Mouse (Mus musculus): ENCODE measurements around the gene Exoc7. TPM values are rescaled to one million over a fixed set of nuclear protein-coding genes. Genes with fewer than 3 reads are reported as not detected.

The Exoc7 gene
- total and polyA plus RNA-seq, 3 experiments, result 45.4 to 526 (median 49.0) TPM

DNA sequence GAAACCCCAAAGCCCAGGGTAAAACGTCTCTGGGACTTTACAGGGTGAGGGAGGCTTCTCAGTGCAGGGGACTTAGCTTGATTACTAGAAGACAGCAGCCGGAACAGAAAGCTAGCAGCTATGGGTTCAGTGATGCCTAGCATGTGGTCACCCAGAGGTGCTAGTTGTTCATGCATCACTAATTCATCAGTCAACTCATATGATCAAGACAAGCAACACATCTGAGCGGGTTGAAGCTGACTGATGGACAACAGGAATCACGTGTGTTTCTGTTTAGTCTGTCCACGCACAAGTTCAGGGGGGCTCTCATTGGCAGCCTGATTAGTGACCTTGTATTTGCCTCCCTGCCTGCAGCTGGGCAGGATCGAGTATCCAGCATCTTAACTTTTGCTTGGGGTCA is 23.1 kb downstream of the Exoc7 start:
- no peak for DNase-seq (ENCODE audit: low read depth, low spot score)
- TF ChIP-seq POLR2AphosphoS2 (IDR thresholded peaks at IDR 0.05; ENCODE audit: low read length) (0 out of 2 replicates have a peak, but pooled peaks have one; percentile 19), ZC3H11A (IDR thresholded peaks at IDR 0.05; ENCODE audit: low read depth, low read length) (no peak)
- no peaks in the 10 kb centered on the region for H3K27me3 ChIP-seq (ENCODE audit: control insufficient read depth in 1 of 2, insufficient read depth in 2 of 2, low read length in 2 of 2)

DNA sequence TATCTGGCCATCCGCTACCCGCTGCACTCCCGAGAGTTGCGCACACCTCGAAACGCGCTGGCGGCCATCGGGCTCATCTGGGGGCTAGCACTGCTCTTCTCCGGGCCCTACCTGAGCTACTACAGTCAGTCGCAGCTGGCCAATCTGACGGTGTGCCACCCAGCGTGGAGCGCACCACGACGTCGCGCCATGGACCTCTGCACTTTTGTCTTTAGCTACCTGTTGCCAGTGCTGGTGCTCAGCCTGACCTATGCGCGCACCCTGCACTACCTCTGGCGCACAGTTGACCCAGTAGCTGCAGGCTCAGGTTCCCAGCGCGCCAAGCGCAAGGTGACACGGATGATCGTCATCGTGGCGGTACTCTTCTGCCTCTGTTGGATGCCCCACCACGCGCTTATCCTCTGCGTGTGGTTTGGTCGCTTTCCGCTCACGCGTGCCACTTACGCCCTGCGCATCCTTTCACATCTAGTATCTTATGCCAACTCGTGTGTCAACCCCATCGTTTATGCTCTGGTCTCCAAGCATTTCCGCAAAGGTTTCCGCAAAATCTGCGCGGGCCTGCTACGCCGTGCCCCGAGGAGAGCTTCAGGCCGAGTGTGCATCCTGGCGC is 24.0 kb downstream of the Exoc7 start:
- no peaks in the 10 kb centered on the region for H3K36me3 ChIP-seq (ENCODE audit: control insufficient read depth in 1 of 2, insufficient read depth in 2 of 2, low read length in 2 of 2)
- no peaks in the 10 kb centered on the region for H3K9me3 ChIP-seq (replicated peaks; ENCODE audit: insufficient read depth, low read length)
- H3K9ac ChIP-seq (ENCODE audit: control insufficient read depth, low read depth, low read length, poor library complexity, severe bottlenecking), result no peak overlapping the region
- H3K79me2 ChIP-seq (ENCODE audit: control insufficient read depth, insufficient read depth, low read length, poor library complexity), result no peaks in the 10 kb centered on the region
- H3K27ac ChIP-seq (ENCODE audit: control insufficient read depth, low read depth, low read length), result no peak overlapping the region
- no peak for DNase-seq (ENCODE audit: low read depth, low spot score)
- H3K4me1 ChIP-seq (ENCODE audit: control insufficient read depth in 1 of 2, insufficient read depth in 2 of 2, low read length in 2 of 2), result no peaks in the 10 kb centered on the region
- no peaks in the 10 kb centered on the region for H3K27me3 ChIP-seq (ENCODE audit: control insufficient read depth in 1 of 2, insufficient read depth in 2 of 2, low read length in 2 of 2)
- H3K4me3 ChIP-seq (ENCODE audit: control insufficient read depth in 1 of 2, insufficient read depth in 1 of 2, low read depth in 2 of 2, low read length in 2 of 2), result no peak overlapping the region
- no peak for TF ChIP-seq CHD2 (IDR thresholded peaks at IDR 0.05; ENCODE audit: low read length)
- no peak for TF ChIP-seq TCF12 (IDR thresholded peaks at IDR 0.05; ENCODE audit: low read depth, low read length)
- TF ChIP-seq GABPA (IDR thresholded peaks at IDR 0.05; ENCODE audit: low read depth, low read length), result no peak
- TF ChIP-seq NELFE (IDR thresholded peaks at IDR 0.05; ENCODE audit: low read depth, low read length), result no peak
- no peak for TF ChIP-seq EP300 (IDR thresholded peaks at IDR 0.05; ENCODE audit: low read depth in 1 of 2, low read length in 2 of 2)
- TF ChIP-seq MAX (IDR thresholded peaks at IDR 0.05; ENCODE audit: low read length), result no peak

More for the DNA sequence above, 23.1 kb downstream of the Exoc7 start:
- Histone ChIP-seq H3K36me3 (ENCODE audit: control insufficient read depth in 1 of 2, insufficient read depth in 2 of 2, low read length in 2 of 2) (no peaks in the 10 kb centered on the region), H3K79me2 (ENCODE audit: control insufficient read depth, insufficient read depth, low read length, poor library complexity) (no peaks in the 10 kb centered on the region), H3K27ac (ENCODE audit: control insufficient read depth, low read depth, low read length) (no peak overlapping the region), H3K4me3 (ENCODE audit: control insufficient read depth in 1 of 2, insufficient read depth in 1 of 2, low read depth in 2 of 2, low read length in 2 of 2) (no peak overlapping the region), H3K4me1 (ENCODE audit: control insufficient read depth in 1 of 2, insufficient read depth in 2 of 2, low read length in 2 of 2) (no peaks in the 10 kb centered on the region), H3K9me3 (replicated peaks; ENCODE audit: insufficient read depth, low read length) (no peaks in the 10 kb centered on the region), H3K9ac (ENCODE audit: control insufficient read depth, low read depth, low read length, poor library complexity, severe bottlenecking) (no peak overlapping the region)

DNA sequence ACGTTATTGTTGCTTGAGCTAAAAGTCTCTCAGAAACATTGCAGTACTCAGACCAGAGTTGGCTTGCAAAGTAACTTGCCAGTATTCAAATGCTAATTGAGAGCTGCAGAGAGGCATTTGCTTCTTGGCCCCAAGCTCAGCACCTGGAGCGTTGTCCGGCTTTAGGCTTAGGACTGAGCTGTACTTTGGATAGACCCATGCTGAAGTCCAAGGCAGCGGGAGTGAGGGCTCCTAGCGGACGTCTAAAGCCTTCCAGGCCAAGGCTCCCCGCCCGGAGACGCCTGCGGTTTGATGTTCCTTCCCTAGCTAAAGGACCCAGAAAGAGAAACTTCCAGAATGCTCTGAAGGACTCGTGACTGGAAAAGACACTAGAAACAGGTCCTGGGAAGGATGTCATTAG is 24.9 kb downstream of the Exoc7 start:
- DNase-seq (ENCODE audit: low read depth, low spot score), result no peak
- Histone ChIP-seq H3K4me1 (ENCODE audit: control insufficient read depth in 1 of 2, insufficient read depth in 2 of 2, low read length in 2 of 2) (no peaks in the 10 kb centered on the region), H3K9me3 (replicated peaks; ENCODE audit: insufficient read depth, low read length) (no peaks in the 10 kb centered on the region), H3K9ac (ENCODE audit: control insufficient read depth, low read depth, low read length, poor library complexity, severe bottlenecking) (no peak overlapping the region), H3K4me3 (ENCODE audit: control insufficient read depth in 1 of 2, insufficient read depth in 1 of 2, low read depth in 2 of 2, low read length in 2 of 2) (no peak overlapping the region), H3K36me3 (ENCODE audit: control insufficient read depth in 1 of 2, insufficient read depth in 2 of 2, low read length in 2 of 2) (no peaks in the 10 kb centered on the region), H3K27ac (ENCODE audit: control insufficient read depth, low read depth, low read length) (no peak overlapping the region), H3K79me2 (ENCODE audit: control insufficient read depth, insufficient read depth, low read length, poor library complexity) (no peaks in the 10 kb centered on the region), H3K27me3 (ENCODE audit: control insufficient read depth in 1 of 2, insufficient read depth in 2 of 2, low read length in 2 of 2) (no peaks in the 10 kb centered on the region)
- TF ChIP-seq ETS1 (IDR thresholded peaks at IDR 0.05; ENCODE audit: low read depth, low read length), result no peak
- TF ChIP-seq BHLHE40 (IDR thresholded peaks at IDR 0.05; ENCODE audit: borderline replicate concordance, low read depth, low read length), result no peak
- no peak for TF ChIP-seq USF1 (IDR thresholded peaks at IDR 0.05; ENCODE audit: low read depth, low read length)
- TF ChIP-seq GATA1 (IDR thresholded peaks at IDR 0.05; ENCODE audit: low read depth, low read length), result no peak
- no peak for TF ChIP-seq MEF2A (IDR thresholded peaks at IDR 0.05; ENCODE audit: extremely low read depth, insufficient replicate concordance, low read depth, low read length, poor library complexity, severe bottlenecking)
- TF ChIP-seq RCOR1 (IDR thresholded peaks at IDR 0.05; ENCODE audit: low read depth, low read length), result no peak
- TF ChIP-seq MYB (IDR thresholded peaks at IDR 0.05; ENCODE audit: low read depth, low read length), result no peak
- no peak for TF ChIP-seq JUND (IDR thresholded peaks at IDR 0.05; ENCODE audit: low read depth, low read length)
- TF ChIP-seq GABPA (IDR thresholded peaks at IDR 0.05; ENCODE audit: low read depth, low read length), result no peak
- no peak for TF ChIP-seq MAFK (IDR thresholded peaks at IDR 0.05; ENCODE audit: borderline replicate concordance, low read depth, low read length)
